Mouse (Mus musculus) forebrain, embryonic 16.5 days (tissue): ENCODE data around the gene Neurog3. TPM values are rescaled to one million over a fixed set of nuclear protein-coding genes. Genes with fewer than 3 reads are reported as not detected.

Source experiments
- polyA plus RNA-seq: library from polyadenylated mRNA; unstranded; fragments of >200 nt; fragmentation: Nextera tagmentation; extraction: Ambion mirVana; gene quantifications from 2 replicates; pipeline ENCODE4 v1.2.1, GENCODE M21; 2015

Gene Neurog3
- polyA plus RNA-seq, 1 experiment from 2014 or later = 0.16 TPM

Other genes with a start within 250 kb of the Neurog3 start
- 0.98 and 1.4 TPM in 2 replicates for gene Col13a1, start 154.0 kb upstream of the Neurog3 start, polyA plus RNA-seq
- gene Fam241b, start 10.8 kb downstream of the Neurog3 start, polyA plus RNA-seq = 153 and 185 TPM in 2 replicates
- 13.9 and 15.4 TPM in 2 replicates for gene Tspan15, start 98.2 kb downstream of the Neurog3 start, polyA plus RNA-seq
- gene Tacr2, start 119.3 kb downstream of the Neurog3 start, polyA plus RNA-seq = not detected in 2 replicates
- 105 and 107 TPM in 2 replicates for gene Hk1, start 246.8 kb downstream of the Neurog3 start, polyA plus RNA-seq